Mouse (Mus musculus) midbrain, postnatal 0 days (tissue): ENCODE results near the gene Rps21. TPM values are rescaled to one million over a fixed set of nuclear protein-coding genes. Genes with fewer than 3 reads are reported as not detected.

Source experiments
- ATAC-seq: fragments of 200-750 bp; cut with Nextera tagmentation; 2 replicates; pipeline ENCODE4 v1.8.0; 2017; ENCODE audit warnings: moderate number of reproducible peaks, mild to moderate bottlenecking, moderate TSS enrichment, moderate library complexity; ENCODE audit not compliant: low FRiP score
- DNase-seq: peaks from one replicate; pipeline ENCODE4 v3.0.0-alpha.2; 2015; ENCODE audit warnings: low spot score
- H3K27ac ChIP-seq: fragments of 300-500 bp; sonication (generic); 2 replicates; pipeline ENCODE4 v1.5.1; 2014; ENCODE audit warnings: low read depth, mild to moderate bottlenecking, low read length, mixed read lengths
- H3K27me3 ChIP-seq: fragments of 300-500 bp; sonication (generic); 2 replicates; pipeline ENCODE4 v1.6.1; 2014; ENCODE audit warnings: low read length, control low read depth, mixed read lengths; ENCODE audit not compliant: insufficient read depth
- H3K36me3 ChIP-seq: fragments of 300-500 bp; sonication (generic); 2 replicates; pipeline ENCODE4 v1.6.1; 2014; ENCODE audit warnings: low read length, control low read depth, mixed read lengths; ENCODE audit not compliant: insufficient read depth
- H3K4me1 ChIP-seq: fragments of 300-500 bp; sonication (generic); 2 replicates; pipeline ENCODE4 v1.6.1; 2014; ENCODE audit warnings: mild to moderate bottlenecking, control low read depth, antibody characterized with exemption, low read length, mixed read lengths; ENCODE audit not compliant: insufficient read depth
- H3K4me2 ChIP-seq: fragments of 300-500 bp; sonication (generic); 2 replicates; pipeline ENCODE4 v1.6.1; 2014; ENCODE audit warnings: low read depth, mild to moderate bottlenecking, low read length, mixed read lengths; ENCODE audit not compliant: poor library complexity, severe bottlenecking
- H3K4me3 ChIP-seq: fragments of 300-500 bp; sonication (generic); 2 replicates; pipeline ENCODE4 v1.5.1; 2014; ENCODE audit warnings: low read depth, mild to moderate bottlenecking, low read length, moderate library complexity
- H3K9ac ChIP-seq: fragments of 300-500 bp; sonication (generic); replicated peaks from 2 replicates; pipeline ENCODE4 v1.6.1; 2014; ENCODE audit warnings: mild to moderate bottlenecking, low read length, moderate library complexity, mixed read lengths; ENCODE audit not compliant: poor library complexity, severe bottlenecking
- H3K9me3 ChIP-seq: fragments of 300-500 bp; sonication (generic); 2 replicates; pipeline ENCODE4 v1.6.1; 2016; ENCODE audit warnings: low read length, control low read depth
- CTCF ChIP-seq: IDR thresholded peaks from 2 replicates; pipeline ENCODE4 v1.5.1; 2016; ENCODE audit warnings: antibody characterized with exemption, mild to moderate bottlenecking
- WGBS: fragments of 180-500 bp; shearing (Covaris S2); extraction: QIAGEN DNeasy Blood & Tissue Kit; methylation state at CpG from one replicate; pipeline ENCODE4 v1.1.7; 2014; 5-methylcytosine and 5-hydroxymethylcytosine counted together
- polyA plus RNA-seq: library from polyadenylated mRNA; unstranded; fragments of >200 nt; fragmentation: Nextera tagmentation; extraction: Ambion mirVana; gene quantifications from 2 replicates; pipeline ENCODE4 v1.2.1, GENCODE M21; 2015
- total RNA-seq: library from RNA; depleted of rRNA; stranded (reverse); fragments of >200 nt; gene quantifications from 2 replicates; pipeline ENCODE4 v1.2.3, GENCODE M21; 2014

The Rps21 gene
- total and polyA plus RNA-seq, 2 experiments from 2014 or later: 422 to 749 TPM

GRCm38 (mm10) chr2:180227262-180228059, 29.7 kb upstream of the Rps21 start:
- 0 out of 2 replicates have a peak overlapping the region, but pooled peaks have one; percentile 3 for H3K9ac ChIP-seq
- peak overlapping the region; percentile 24 for H3K4me2 ChIP-seq
- no peaks in the 10 kb centered on the region for H3K9me3 ChIP-seq
- no peak overlapping the region for H3K27ac ChIP-seq
- peaks cover 23% of the 10 kb centered on the region; the same call in 1 of the 2 replicates for H3K27me3 ChIP-seq
- peak; percentile 63 for TF ChIP-seq CTCF
- DNase-seq: peak; percentile 66
- 2% methylated on average over 21 of the region's 21 CpGs for WGBS
- no peak overlapping the region for H3K4me3 ChIP-seq
- no peaks in the 10 kb centered on the region for H3K36me3 ChIP-seq
- ATAC-seq: 0 out of 2 replicates have a peak, but pooled peaks have one; percentile 25
- H3K4me1 ChIP-seq: no peaks in the 10 kb centered on the region

GRCm38 (mm10) chr2:180228060-180228458, 29.1 kb upstream of the Rps21 start:
- H3K4me3 ChIP-seq: no peak overlapping the region
- no peak for TF ChIP-seq CTCF
- H3K4me1 ChIP-seq: no peaks in the 10 kb centered on the region
- DNase-seq: no peak
- peaks cover 23% of the 10 kb centered on the region; the same call in 1 of the 2 replicates for H3K27me3 ChIP-seq
- no peak overlapping the region for H3K9ac ChIP-seq
- ATAC-seq: no peak
- 56% methylated on average over 6 of the region's 6 CpGs for WGBS
- no peaks in the 10 kb centered on the region for H3K36me3 ChIP-seq
- H3K4me2 ChIP-seq: no peak overlapping the region
- no peak overlapping the region for H3K27ac ChIP-seq
- no peaks in the 10 kb centered on the region for H3K9me3 ChIP-seq

- no peak overlapping the region for H3K9ac ChIP-seq
- H3K4me3 ChIP-seq: no peak overlapping the region
- DNase-seq (peak; percentile 29), ATAC-seq (no peak)
- H3K27me3 ChIP-seq: peaks cover 18% of the 10 kb centered on the region; the same call in 1 of the 2 replicates
- no peak overlapping the region for H3K27ac ChIP-seq
- no peak overlapping the region for H3K4me2 ChIP-seq
- WGBS: 71% methylated on average over 7 of the region's 7 CpGs
- H3K36me3 ChIP-seq: no peaks in the 10 kb centered on the region
- H3K4me1 ChIP-seq: no peaks in the 10 kb centered on the region
- H3K9me3 ChIP-seq: no peaks in the 10 kb centered on the region
- no peak for TF ChIP-seq CTCF
Observed at GRCm38 (mm10) chr2:180228592-180228991, 28.6 kb upstream of the Rps21 start.

GRCm38 (mm10) chr2:180229129-180229528, 28.0 kb upstream of the Rps21 start:
- Histone ChIP-seq H3K4me2 (no peak overlapping the region), H3K27ac (no peak overlapping the region), H3K27me3 (peaks cover 15% of the 10 kb centered on the region; the same call in 1 of the 2 replicates), H3K9me3 (no peaks in the 10 kb centered on the region), H3K9ac (no peak overlapping the region), H3K4me1 (no peaks in the 10 kb centered on the region), H3K36me3 (no peaks in the 10 kb centered on the region), H3K4me3 (no peak overlapping the region)
- 92% methylated on average over 3 of the region's 3 CpGs for WGBS
- DNase-seq: no peak
- TF ChIP-seq CTCF: no peak
- no peak for ATAC-seq

GRCm38 (mm10) chr2:180230482-180230881, 26.7 kb upstream of the Rps21 start:
- no peaks in the 10 kb centered on the region for H3K9me3 ChIP-seq
- H3K4me2 ChIP-seq: no peak overlapping the region
- 65% methylated on average over 4 of the region's 4 CpGs for WGBS
- TF ChIP-seq CTCF: no peak
- H3K36me3 ChIP-seq: no peaks in the 10 kb centered on the region
- no peak overlapping the region for H3K4me3 ChIP-seq
- H3K27ac ChIP-seq: no peak overlapping the region
- ATAC-seq (no peak), DNase-seq (no peak)
- H3K4me1 ChIP-seq: no peaks in the 10 kb centered on the region
- peaks cover 5% of the 10 kb centered on the region; the same call in 1 of the 2 replicates for H3K27me3 ChIP-seq
- no peak overlapping the region for H3K9ac ChIP-seq
